Mouse (Mus musculus): ENCODE data around the gene Cab39. TPM values are rescaled to one million over a fixed set of nuclear protein-coding genes. Genes with fewer than 3 reads are reported as not detected.

Cab39 gene
- polyA plus RNA-seq, 1 experiment = 256 TPM

DNA sequence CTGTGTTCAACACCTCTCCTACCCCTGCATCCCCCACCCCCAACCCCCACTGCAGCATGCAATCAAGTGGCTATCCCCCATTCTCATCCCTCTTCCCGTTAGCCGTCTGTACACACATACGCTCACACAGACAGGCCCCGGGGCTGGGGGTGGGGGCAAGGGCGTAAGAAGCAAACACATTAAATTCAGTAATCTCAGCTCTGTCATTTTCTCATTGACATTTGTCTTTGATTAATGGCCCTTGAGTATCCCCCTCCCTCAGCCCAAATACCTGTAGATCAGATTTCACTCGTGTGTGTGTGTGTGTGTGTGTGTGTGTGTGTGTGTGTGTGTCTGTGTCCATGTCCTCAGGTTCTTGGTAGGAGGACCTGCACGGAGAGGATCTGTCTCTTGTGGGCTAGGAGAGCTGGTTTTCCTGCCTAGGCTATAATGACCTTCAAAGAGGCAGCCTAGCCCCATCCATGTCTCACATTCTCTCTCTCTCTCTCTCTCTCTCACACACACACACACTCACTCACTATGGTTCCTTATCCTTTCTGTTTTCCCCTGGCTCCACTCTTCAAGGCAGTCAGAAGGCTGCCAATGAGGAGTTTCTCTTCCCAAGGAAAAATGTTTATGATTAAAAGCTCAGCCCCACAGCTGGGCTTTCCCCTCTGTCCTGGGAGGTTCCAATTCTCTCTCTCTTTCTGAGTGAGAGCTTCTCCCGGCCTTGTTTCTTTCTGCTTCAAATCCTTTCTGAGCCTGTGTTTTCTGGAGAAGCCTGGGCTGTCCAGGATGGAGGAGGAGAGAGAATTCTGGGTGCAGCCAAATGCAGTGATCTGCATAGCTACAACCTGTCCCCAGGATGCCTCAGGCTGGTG, 104.9 kb downstream of the Cab39 start:
- H3K4me3 ChIP-seq (ENCODE audit: insufficient read depth, low read depth, low read length) = peak overlapping the region; percentile 36
- WGBS = 12% methylated on average over 8 of the region's 8 CpGs

DNA sequence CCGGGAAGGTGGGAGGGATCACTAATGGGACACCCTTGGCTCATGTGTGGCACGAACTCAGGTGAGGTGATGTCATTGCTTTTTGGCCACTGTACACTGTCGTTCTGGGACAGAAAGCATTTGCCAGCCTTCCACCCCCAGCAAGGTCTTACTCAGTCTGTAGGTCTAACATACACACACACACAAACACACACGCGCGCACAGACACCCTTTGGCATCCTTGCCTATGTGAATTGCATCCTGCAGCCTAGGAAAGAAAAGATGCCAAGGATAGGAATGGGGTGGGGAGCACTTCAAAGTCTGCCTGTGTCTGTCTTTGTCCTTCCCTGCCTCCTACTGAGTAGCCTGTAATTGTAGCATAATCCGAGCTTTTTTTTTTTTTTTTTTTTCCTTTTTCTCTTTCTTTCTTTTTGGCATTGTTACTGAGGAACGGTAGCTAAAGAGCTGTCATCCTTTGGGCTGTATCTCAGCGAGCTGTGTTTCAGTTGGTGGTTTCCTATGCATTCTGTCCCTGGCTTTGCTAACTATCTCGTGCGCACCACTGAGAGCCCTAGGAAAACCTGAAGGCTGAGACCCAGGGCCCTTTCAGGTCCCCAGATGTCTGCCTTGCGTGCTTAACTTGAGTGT, 105.6 kb downstream of the Cab39 start:
- WGBS = 14% methylated on average over 12 of the region's 12 CpGs
- peaks cover 50% of the 10 kb centered on the region for H3K4me1 ChIP-seq (ENCODE audit: control insufficient read depth, insufficient read depth, low read length)
- H3K4me3 ChIP-seq (ENCODE audit: insufficient read depth, low read depth, low read length) = peak overlapping the region; percentile 36
- TF ChIP-seq POLR2A (IDR thresholded peaks at IDR 0.05; ENCODE audit: insufficient read depth, low read depth, low read length) (no peak), CTCF (IDR thresholded peaks at IDR 0.05; ENCODE audit: insufficient read depth, low read depth, low read length) (no peak)
- peak overlapping the region; percentile 99 for H3K27ac ChIP-seq (ENCODE audit: insufficient read depth, low read depth, low read length)

More for the DNA sequence above, 104.9 kb downstream of the Cab39 start:
- TF ChIP-seq CTCF (IDR thresholded peaks at IDR 0.05; ENCODE audit: insufficient read depth, low read depth, low read length) (no peak), POLR2A (IDR thresholded peaks at IDR 0.05; ENCODE audit: insufficient read depth, low read depth, low read length) (no peak)
- Histone ChIP-seq H3K4me1 (ENCODE audit: control insufficient read depth, insufficient read depth, low read length) (peaks cover 52% of the 10 kb centered on the region), H3K27ac (ENCODE audit: insufficient read depth, low read depth, low read length) (peak overlapping the region; percentile 99)

DNA sequence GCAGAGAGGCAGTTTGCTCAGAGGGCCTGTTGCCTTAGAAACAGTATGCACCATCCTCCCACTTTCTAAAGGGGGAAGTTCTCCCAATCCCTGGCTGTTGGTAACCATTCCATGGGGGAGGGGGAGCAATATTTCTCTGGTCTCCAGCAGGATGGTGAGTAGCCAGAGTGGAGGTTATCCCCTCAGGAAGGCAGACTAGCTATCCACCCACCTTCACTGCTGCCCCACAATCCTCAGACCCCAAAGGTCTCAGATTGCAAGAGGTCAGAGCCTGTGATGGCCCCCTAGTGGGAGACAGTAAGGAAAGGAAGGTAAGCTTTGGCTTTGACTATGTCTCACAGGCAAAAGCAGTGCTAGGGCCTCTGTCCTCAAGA, 106.1 kb downstream of the Cab39 start:
- Histone ChIP-seq H3K4me3 (ENCODE audit: insufficient read depth, low read depth, low read length) (peak overlapping the region; percentile 3; the same call in 1 of the 2 replicates), H3K27ac (ENCODE audit: insufficient read depth, low read depth, low read length) (peak overlapping the region; percentile 99), H3K4me1 (ENCODE audit: control insufficient read depth, insufficient read depth, low read length) (peaks cover 53% of the 10 kb centered on the region)
- TF ChIP-seq POLR2A (IDR thresholded peaks at IDR 0.05; ENCODE audit: insufficient read depth, low read depth, low read length) (no peak), CTCF (IDR thresholded peaks at IDR 0.05; ENCODE audit: insufficient read depth, low read depth, low read length) (no peak)

DNA sequence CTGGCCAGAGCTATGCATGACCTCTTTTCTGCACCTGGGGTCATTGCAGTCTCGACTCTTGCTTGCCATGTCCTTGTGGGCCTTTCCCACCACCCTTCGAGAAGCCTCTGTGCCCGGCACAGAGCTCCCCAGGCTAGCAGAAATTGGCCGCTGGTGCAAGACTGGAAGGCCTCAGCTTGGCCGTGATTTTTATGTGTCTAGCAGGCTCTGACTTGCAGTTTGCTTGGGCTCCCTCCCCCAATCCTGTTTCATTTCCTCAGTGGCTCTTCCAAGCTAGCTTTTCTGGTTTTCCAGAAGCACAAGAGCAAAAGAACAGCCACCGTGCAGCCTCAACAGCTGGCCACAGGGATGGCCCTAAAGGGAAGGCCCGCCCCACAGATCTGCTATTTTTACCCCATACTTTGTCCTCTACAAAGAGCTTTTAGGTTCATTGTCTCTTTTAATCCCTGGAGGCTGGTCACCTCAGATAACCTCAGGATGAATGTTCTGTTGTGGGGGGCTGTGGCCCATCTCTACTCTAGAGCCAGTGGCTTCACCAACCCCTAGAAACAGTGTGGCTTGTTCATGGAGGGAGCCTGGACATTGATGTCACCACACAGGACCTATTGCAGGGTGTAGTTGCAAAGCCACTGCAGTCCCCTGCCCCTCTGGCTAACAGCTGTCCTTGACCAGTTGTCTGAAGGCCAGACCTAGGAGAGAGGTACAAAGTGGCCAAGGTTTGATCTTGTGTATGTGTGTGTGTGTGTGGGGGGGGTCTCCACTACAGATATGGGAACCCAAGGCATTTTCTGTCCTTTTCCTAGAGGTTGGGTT, 107.5 kb downstream of the Cab39 start:
- Histone ChIP-seq H3K4me3 (ENCODE audit: insufficient read depth, low read depth, low read length) (no peak overlapping the region), H3K27ac (ENCODE audit: insufficient read depth, low read depth, low read length) (peak overlapping the region; percentile 60), H3K4me1 (ENCODE audit: control insufficient read depth, insufficient read depth, low read length) (peaks cover 58% of the 10 kb centered on the region)
- WGBS = 24% methylated on average over 7 of the region's 7 CpGs
- TF ChIP-seq POLR2A (IDR thresholded peaks at IDR 0.05; ENCODE audit: insufficient read depth, low read depth, low read length) = no peak
- TF ChIP-seq CTCF (IDR thresholded peaks at IDR 0.05; ENCODE audit: insufficient read depth, low read depth, low read length) = no peak

Other genes starting within 250 kb of the Cab39 start
- not detected in 2 replicates for gene G530012D18Rik, start 217.8 kb upstream of the Cab39 start, polyA plus RNA-seq (2012; ENCODE audit: insufficient read depth, insufficient read length, low replicate concordance, missing spikeins)
- 241 TPM in 1 of 2 replicates, not detected in the other for gene Sp110, start 194.6 kb upstream of the Cab39 start, polyA plus RNA-seq (2012; ENCODE audit: insufficient read depth, insufficient read length, low replicate concordance, missing spikeins)
- not detected in 2 replicates for gene Sp140, start 193.1 kb upstream of the Cab39 start, polyA plus RNA-seq (2012; ENCODE audit: insufficient read depth, insufficient read length, low replicate concordance, missing spikeins)
- 182 TPM in 1 of 2 replicates, not detected in the other for gene Sp100, start 143.5 kb upstream of the Cab39 start, polyA plus RNA-seq (2012; ENCODE audit: insufficient read depth, insufficient read length, low replicate concordance, missing spikeins)
- not detected in 2 replicates for gene A630001G21Rik, start 14.8 kb upstream of the Cab39 start, polyA plus RNA-seq (2012; ENCODE audit: insufficient read depth, insufficient read length, low replicate concordance, missing spikeins)
- not detected in 2 replicates for gene Itm2c, start 100.8 kb downstream of the Cab39 start, polyA plus RNA-seq (2012; ENCODE audit: insufficient read depth, insufficient read length, low replicate concordance, missing spikeins)
- not detected in 2 replicates for gene 4933407L21Rik, start 135.0 kb downstream of the Cab39 start, polyA plus RNA-seq (2012; ENCODE audit: insufficient read depth, insufficient read length, low replicate concordance, missing spikeins)
- not detected in 2 replicates for gene Gpr55, start 167.6 kb downstream of the Cab39 start, polyA plus RNA-seq (2012; ENCODE audit: insufficient read depth, insufficient read length, low replicate concordance, missing spikeins)
- gene Spata3, start 223.4 kb downstream of the Cab39 start, polyA plus RNA-seq (2012; ENCODE audit: insufficient read depth, insufficient read length, low replicate concordance, missing spikeins) = not detected in 2 replicates

Data from olfactory bulb, adult 2 months (tissue).